Comparison of ENCODE assay signal across 8 mouse cellular contexts in the genomic region with DNA sequence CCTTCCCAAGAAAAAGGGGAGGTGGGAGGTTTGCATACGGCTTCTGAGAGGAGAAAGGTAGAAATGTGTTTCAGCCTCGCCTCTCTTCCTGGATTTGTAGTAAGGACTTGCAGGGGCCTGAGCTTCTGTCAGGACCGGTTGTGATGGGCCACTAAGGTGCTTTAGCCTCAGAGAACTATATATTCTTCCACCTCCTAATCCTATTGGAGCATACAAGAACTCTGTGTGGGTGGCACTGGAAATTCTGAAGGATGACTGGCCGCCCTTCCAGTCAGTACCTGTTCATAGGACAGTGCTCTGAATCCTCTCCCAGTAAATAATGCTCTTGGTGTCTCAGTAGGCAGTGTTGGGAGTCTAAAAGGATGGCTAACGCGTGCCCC. TPM values are rescaled to one million over a fixed set of nuclear protein-coding genes. Genes with fewer than 3 reads are reported as not detected.
A peak's percentile ranks its signal among the peaks of the same experiment; 100 is the strongest.
DNase-seq lines count a peak whose midpoint lies in the region; ATAC-seq lines count a peak whose summit lies in the region.

No protein-coding gene starts in this region.

- H3K4me2 ChIP-seq in midbrain, embryonic 12.5 days (replicated peaks): peak overlapping the region; percentile 88

- peak overlapping the region; percentile 95 for H3K4me3 ChIP-seq in forebrain, embryonic 10.5 days
- H3K4me3 ChIP-seq in midbrain, embryonic 12.5 days: peak overlapping the region; percentile 89

- H3K36me3 ChIP-seq in forebrain, embryonic 10.5 days (replicated peaks): peaks cover 21% of the 10 kb centered on the region
- peaks cover 22% of the 10 kb centered on the region for H3K36me3 ChIP-seq in midbrain, embryonic 12.5 days

- no peaks in the 10 kb centered on the region for H3K9me3 ChIP-seq in forebrain, embryonic 10.5 days
- H3K9me3 ChIP-seq in midbrain, embryonic 12.5 days: no peaks in the 10 kb centered on the region

- peaks cover 22% of the 10 kb centered on the region for H3K4me1 ChIP-seq in forebrain, embryonic 10.5 days
- peaks cover 17% of the 10 kb centered on the region for H3K4me1 ChIP-seq in midbrain, embryonic 12.5 days

- peak overlapping the region; percentile 87 for H3K27ac ChIP-seq in forebrain, embryonic 10.5 days
- H3K27ac ChIP-seq in midbrain, embryonic 12.5 days (replicated peaks): peak overlapping the region; percentile 73

- peak overlapping the region; percentile 75 for H3K9ac ChIP-seq in midbrain, embryonic 12.5 days (replicated peaks)

- 18% methylated on average over 6 of the region's 6 CpGs for WGBS in forebrain, embryonic 10.5 days
- 15% methylated on average over 6 of the region's 6 CpGs for WGBS in midbrain, embryonic 12.5 days

- no peaks in the 10 kb centered on the region for H3K27me3 ChIP-seq in forebrain, embryonic 10.5 days (ENCODE audit: poor library complexity, severe bottlenecking)
- no peaks in the 10 kb centered on the region for H3K27me3 ChIP-seq in midbrain, embryonic 12.5 days

- DNase-seq in kidney, adult 9 months: peak; percentile 7
- DNase-seq in kidney, adult 18-20 months: no peak
- peak; percentile 61 for DNase-seq in NIH3T3 (ENCODE audit: low read depth)
- no peak for DNase-seq in forebrain, embryonic 10.5 days (ENCODE audit: extremely low spot score, low spot score)
- DNase-seq in left cerebral cortex, adult 11 months (ENCODE audit: low spot score): peak; percentile 31
- DNase-seq in thymus, postnatal 0 days (ENCODE audit: low spot score): no peak
- no peak for DNase-seq in urinary bladder, adult 18-20 months (ENCODE audit: low spot score in 2 of 2)

- ATAC-seq in midbrain, embryonic 12.5 days (ENCODE audit: low FRiP score, low read depth): peak; percentile 8; the same call in 1 of the 2 replicates

RNA-seq across cellular contexts. Expression of gene Lamtor3, which starts 0.6 kb away (rescaled TPM):
- 90.1 and 92.3 TPM in 2 replicates for polyA plus RNA-seq in forebrain, embryonic 10.5 days (2016; fragmentation: Nextera tagmentation; extraction: Ambion mirVana)
- polyA plus RNA-seq in midbrain, embryonic 12.5 days (2016; fragmentation: Nextera tagmentation; extraction: Ambion mirVana): 94.8 and 103 TPM in 2 replicates
- polyA plus RNA-seq in thymus, postnatal 0 days (2015; fragmentation: Nextera tagmentation; extraction: Ambion mirVana): 119 and 129 TPM in 2 replicates

RNA-seq across cellular contexts. Expression of gene Dnajb14, which starts 51.4 kb away (rescaled TPM):
- polyA plus RNA-seq in forebrain, embryonic 10.5 days (2016; fragmentation: Nextera tagmentation; extraction: Ambion mirVana): 5.3 and 5.5 TPM in 2 replicates
- polyA plus RNA-seq in midbrain, embryonic 12.5 days (2016; fragmentation: Nextera tagmentation; extraction: Ambion mirVana): 11.3 and 12.1 TPM in 2 replicates
- polyA plus RNA-seq in thymus, postnatal 0 days (2015; fragmentation: Nextera tagmentation; extraction: Ambion mirVana): 5.6 TPM in 2 replicates

RNA-seq across cellular contexts. Expression of gene H2afz, which starts 54.6 kb away (rescaled TPM):
- 3,633 and 3,684 TPM in 2 replicates for polyA plus RNA-seq in forebrain, embryonic 10.5 days (2016; fragmentation: Nextera tagmentation; extraction: Ambion mirVana)
- polyA plus RNA-seq in midbrain, embryonic 12.5 days (2016; fragmentation: Nextera tagmentation; extraction: Ambion mirVana): 2,469 and 2,593 TPM in 2 replicates
- 2,821 and 2,837 TPM in 2 replicates for polyA plus RNA-seq in thymus, postnatal 0 days (2015; fragmentation: Nextera tagmentation; extraction: Ambion mirVana)

Comparison
In these comparisons a context has a peak if more than half of its experiments do, and no peak if none do; other contexts are left out.
1. DNase-seq: peak in kidney, adult 9 months (single experiment), NIH3T3 (single experiment) and left cerebral cortex, adult 11 months (single experiment); none in kidney, adult 18-20 months (single experiment), forebrain, embryonic 10.5 days (single experiment), thymus, postnatal 0 days (single experiment) and urinary bladder, adult 18-20 months (0 of 2).